Mouse (Mus musculus): ENCODE data around the gene Homer2. TPM values are rescaled to one million over a fixed set of nuclear protein-coding genes. Genes with fewer than 3 reads are reported as not detected.

The Homer2 gene
- polyA plus RNA-seq, 1 experiment, result 0.05 TPM

DNA sequence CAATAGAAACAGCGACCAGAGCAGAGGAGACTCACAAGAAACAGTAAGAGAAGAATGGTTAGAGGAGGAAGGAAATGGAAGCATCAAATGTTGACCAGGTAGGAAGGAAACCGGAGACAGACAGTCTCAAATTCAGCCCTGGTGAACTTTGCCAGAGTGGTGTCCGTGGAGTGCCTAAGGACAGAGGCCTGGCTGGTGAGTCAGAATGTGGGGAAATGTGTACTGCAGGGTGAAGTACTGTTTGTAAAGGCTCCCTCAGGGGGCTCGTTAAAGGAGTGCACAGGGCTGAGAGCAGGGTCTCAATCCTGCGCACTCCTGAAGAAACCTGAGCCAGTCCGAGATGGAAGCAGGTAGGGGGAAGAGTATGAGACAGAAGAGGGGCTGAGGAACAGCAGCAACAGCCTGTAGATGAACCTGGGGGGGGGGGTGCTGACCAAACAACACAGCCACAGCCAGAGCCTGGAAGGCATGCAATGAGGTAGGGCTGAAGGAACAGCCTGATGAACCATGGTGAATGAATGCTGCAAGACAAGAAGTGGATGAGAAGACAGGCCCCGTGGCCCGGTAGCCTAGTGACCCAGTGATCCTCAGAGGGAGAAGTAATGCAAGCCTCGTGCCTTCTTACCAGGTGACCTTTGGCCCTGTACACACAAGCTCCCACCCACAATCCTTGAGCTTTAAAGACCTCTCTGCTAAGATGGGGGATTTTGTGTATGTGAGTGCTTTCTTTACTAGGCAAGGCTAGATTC, 28.1 kb upstream of the Homer2 start:
- TF ChIP-seq USF1 (IDR thresholded peaks at IDR 0.05; ENCODE audit: low read depth) (no peak), MAX (IDR thresholded peaks at IDR 0.05) (no peak), FOSL1 (IDR thresholded peaks at IDR 0.05; ENCODE audit: insufficient read depth, low read length, poor library complexity, severe bottlenecking) (no peak), CTCF (IDR thresholded peaks at IDR 0.05; ENCODE audit: control insufficient read depth, insufficient read depth, insufficient read length) (no peak), MYOG (IDR thresholded peaks at IDR 0.05; ENCODE audit: control insufficient read depth, extremely low read depth, insufficient read length) (no peak), CEBPB (IDR thresholded peaks at IDR 0.05; ENCODE audit: low read depth) (no peak), MYOD1 (IDR thresholded peaks at IDR 0.05; ENCODE audit: control insufficient read depth, insufficient read length, low read depth) (no peak)
- no peaks in the 10 kb centered on the region for H3K36me3 ChIP-seq (ENCODE audit: control insufficient read depth, insufficient read depth)
- no peak overlapping the region for H3ac ChIP-seq (ENCODE audit: control insufficient read depth, insufficient read length, low read depth)

DNA sequence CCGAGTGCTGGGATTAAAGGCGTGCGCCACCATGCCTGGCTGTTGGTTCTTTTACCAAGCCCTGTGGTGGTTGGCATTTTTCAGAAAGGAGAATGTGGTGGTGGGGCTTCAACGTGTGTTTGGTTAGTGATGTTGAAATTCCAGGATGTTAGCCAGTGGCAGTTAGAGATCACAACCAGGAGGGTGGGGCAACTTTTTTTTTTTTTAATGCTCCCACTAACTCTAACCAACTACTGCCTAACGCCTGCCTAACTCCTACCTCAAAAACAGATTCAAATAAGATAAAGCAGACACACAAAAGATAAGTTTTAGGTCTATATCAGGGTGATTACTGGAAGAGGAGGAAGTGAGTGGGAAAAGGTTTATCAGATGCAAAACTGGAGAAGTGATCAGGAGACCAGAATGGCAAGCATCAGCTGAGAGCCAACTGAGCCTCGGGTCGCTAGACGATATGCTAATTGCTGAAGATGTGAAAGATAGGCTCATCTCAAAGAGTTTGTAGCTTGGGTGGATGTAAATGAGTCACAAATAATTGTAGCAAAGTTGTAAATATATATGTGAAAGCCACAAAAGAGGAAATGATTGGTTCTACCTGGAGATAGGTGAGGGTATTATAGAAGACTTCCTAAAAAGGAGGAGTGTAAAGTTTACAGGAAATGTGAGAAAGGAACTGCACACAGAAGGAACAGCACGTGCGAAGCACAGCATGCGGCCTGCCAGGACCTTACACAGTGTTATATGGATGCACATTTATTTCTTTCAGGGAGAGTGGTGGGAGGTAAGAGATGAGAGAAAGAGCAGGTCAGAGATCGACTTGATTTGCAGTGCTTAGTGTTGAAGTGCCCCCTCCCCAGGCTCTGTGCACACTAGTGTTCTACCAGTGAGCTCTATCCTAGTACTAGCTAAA, 25.1 kb upstream of the Homer2 start:
- H3K4me3 ChIP-seq (ENCODE audit: insufficient read depth, poor library complexity, severe bottlenecking), result no peak overlapping the region
- H3K79me2 ChIP-seq (ENCODE audit: control insufficient read depth, insufficient read depth), result no peaks in the 10 kb centered on the region
- H3K79me3 ChIP-seq (ENCODE audit: low read depth), result no peaks in the 10 kb centered on the region
- H3ac ChIP-seq (ENCODE audit: control insufficient read depth, insufficient read length, low read depth), result no peak overlapping the region
- TF ChIP-seq CTCF (IDR thresholded peaks at IDR 0.05; ENCODE audit: control insufficient read depth, insufficient read depth, insufficient read length) (no peak), FOSL1 (IDR thresholded peaks at IDR 0.05; ENCODE audit: insufficient read depth, low read length, poor library complexity, severe bottlenecking) (no peak), MAX (IDR thresholded peaks at IDR 0.05) (no peak), USF1 (IDR thresholded peaks at IDR 0.05; ENCODE audit: low read depth) (no peak), MYOG (IDR thresholded peaks at IDR 0.05; ENCODE audit: control insufficient read depth, extremely low read depth, insufficient read length) (no peak)
- H3K36me3 ChIP-seq (ENCODE audit: control insufficient read depth, insufficient read depth), result no peaks in the 10 kb centered on the region
- peaks cover 4% of the 10 kb centered on the region for H3K27me3 ChIP-seq (ENCODE audit: control insufficient read depth, insufficient read depth, insufficient read length)

More for the DNA sequence above, 28.1 kb upstream of the Homer2 start:
- peaks cover 4% of the 10 kb centered on the region for H3K27me3 ChIP-seq (ENCODE audit: control insufficient read depth, insufficient read depth, insufficient read length)
- no peaks in the 10 kb centered on the region for H3K79me3 ChIP-seq (ENCODE audit: low read depth)
- no peak overlapping the region for H3K4me3 ChIP-seq (ENCODE audit: insufficient read depth, poor library complexity, severe bottlenecking)
- H3K79me2 ChIP-seq (ENCODE audit: control insufficient read depth, insufficient read depth), result no peaks in the 10 kb centered on the region

DNA sequence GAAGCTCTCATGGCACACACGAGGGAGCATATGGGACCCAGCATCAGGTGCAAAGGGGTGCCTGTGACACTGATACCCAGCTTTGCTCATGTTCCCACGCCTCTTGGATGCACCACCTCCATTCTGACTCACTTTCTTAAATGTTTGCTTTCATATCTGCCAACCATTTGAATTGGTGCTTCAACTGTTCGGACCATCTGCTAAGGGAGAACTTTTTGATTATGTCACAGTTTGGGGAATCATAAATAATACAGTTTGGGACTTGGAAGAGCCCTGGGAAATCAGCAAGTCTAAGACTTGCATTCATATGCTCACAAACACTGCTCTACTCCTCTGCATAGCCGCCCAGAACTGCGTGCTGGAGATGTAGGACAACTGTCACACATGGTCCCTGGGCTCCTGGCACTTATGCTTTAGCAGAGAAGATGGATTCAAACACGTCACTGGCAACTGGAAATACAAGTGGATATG, 23.9 kb upstream of the Homer2 start:
- Histone ChIP-seq H3K4me3 (ENCODE audit: insufficient read depth, poor library complexity, severe bottlenecking) (no peak overlapping the region), H3K36me3 (ENCODE audit: control insufficient read depth, insufficient read depth) (no peaks in the 10 kb centered on the region), H3K79me3 (ENCODE audit: low read depth) (no peaks in the 10 kb centered on the region), H3K79me2 (ENCODE audit: control insufficient read depth, insufficient read depth) (no peaks in the 10 kb centered on the region), H3ac (ENCODE audit: control insufficient read depth, insufficient read length, low read depth) (no peak overlapping the region), H3K27me3 (ENCODE audit: control insufficient read depth, insufficient read depth, insufficient read length) (peaks cover 4% of the 10 kb centered on the region)
- TF ChIP-seq CTCF (IDR thresholded peaks at IDR 0.05; ENCODE audit: control insufficient read depth, insufficient read depth, insufficient read length) (no peak), MYOG (IDR thresholded peaks at IDR 0.05; ENCODE audit: control insufficient read depth, extremely low read depth, insufficient read length) (no peak), MAX (IDR thresholded peaks at IDR 0.05) (no peak), CEBPB (IDR thresholded peaks at IDR 0.05; ENCODE audit: low read depth) (no peak), FOSL1 (IDR thresholded peaks at IDR 0.05; ENCODE audit: insufficient read depth, low read length, poor library complexity, severe bottlenecking) (no peak), MYOD1 (IDR thresholded peaks at IDR 0.05; ENCODE audit: control insufficient read depth, insufficient read length, low read depth) (no peak), USF1 (IDR thresholded peaks at IDR 0.05; ENCODE audit: low read depth) (no peak)

DNA sequence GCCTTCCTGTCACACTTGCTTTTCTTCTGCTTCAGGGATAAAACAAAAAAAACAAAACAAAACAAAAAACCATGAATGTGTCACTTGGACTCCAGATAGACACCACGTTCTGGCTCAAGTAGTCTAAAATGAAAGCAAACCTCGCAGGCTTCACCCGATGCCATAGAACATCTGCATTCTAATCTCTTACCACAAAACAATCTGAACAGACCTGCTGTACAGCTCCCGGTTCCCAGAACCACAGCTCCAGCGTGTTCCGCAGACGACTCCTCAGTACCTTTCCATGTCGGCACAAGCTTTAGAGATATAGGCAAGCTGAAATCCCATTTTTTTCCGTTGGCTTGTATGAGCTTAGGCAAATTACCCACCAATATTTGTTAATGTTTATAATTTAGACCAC, 22.5 kb upstream of the Homer2 start:
- TF ChIP-seq CEBPB (IDR thresholded peaks at IDR 0.05; ENCODE audit: low read depth) (no peak), FOSL1 (IDR thresholded peaks at IDR 0.05; ENCODE audit: insufficient read depth, low read length, poor library complexity, severe bottlenecking) (no peak), MYOG (IDR thresholded peaks at IDR 0.05; ENCODE audit: control insufficient read depth, extremely low read depth, insufficient read length) (no peak), CTCF (IDR thresholded peaks at IDR 0.05; ENCODE audit: control insufficient read depth, insufficient read depth, insufficient read length) (no peak), MYOD1 (IDR thresholded peaks at IDR 0.05; ENCODE audit: control insufficient read depth, insufficient read length, low read depth) (no peak), MAX (IDR thresholded peaks at IDR 0.05) (no peak), USF1 (IDR thresholded peaks at IDR 0.05; ENCODE audit: low read depth) (no peak)

DNA sequence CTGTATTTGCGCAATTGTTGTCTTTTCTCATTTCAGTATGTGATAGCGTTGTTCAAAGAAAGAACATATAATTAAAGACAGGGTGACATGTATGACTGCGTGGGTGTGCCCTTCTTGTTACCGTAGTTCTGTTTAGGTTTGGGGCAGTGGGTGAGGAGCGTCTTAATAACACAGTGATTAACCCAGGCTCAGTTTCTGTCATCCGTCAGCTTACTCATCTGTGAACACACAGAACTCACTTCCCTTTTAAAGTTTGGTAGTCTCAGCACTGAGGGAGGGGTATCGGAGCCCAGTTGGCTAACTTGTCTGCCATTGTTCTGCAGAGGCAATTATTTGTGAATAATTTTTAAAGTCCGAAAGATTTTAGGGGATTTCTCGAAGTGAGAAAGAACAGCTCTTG, 20.4 kb upstream of the Homer2 start:
- TF ChIP-seq MYOD1 (IDR thresholded peaks at IDR 0.05; ENCODE audit: control insufficient read depth, insufficient read length, low read depth) (no peak), USF1 (IDR thresholded peaks at IDR 0.05; ENCODE audit: low read depth) (no peak), CTCF (IDR thresholded peaks at IDR 0.05; ENCODE audit: control insufficient read depth, insufficient read depth, insufficient read length) (no peak), MAX (IDR thresholded peaks at IDR 0.05) (no peak), CEBPB (IDR thresholded peaks at IDR 0.05; ENCODE audit: low read depth) (no peak), FOSL1 (IDR thresholded peaks at IDR 0.05; ENCODE audit: insufficient read depth, low read length, poor library complexity, severe bottlenecking) (no peak)
- Histone ChIP-seq H3K79me3 (ENCODE audit: low read depth) (no peaks in the 10 kb centered on the region), H3K36me3 (ENCODE audit: control insufficient read depth, insufficient read depth) (no peaks in the 10 kb centered on the region), H3K27me3 (ENCODE audit: control insufficient read depth, insufficient read depth, insufficient read length) (peaks cover 3% of the 10 kb centered on the region), H3ac (ENCODE audit: control insufficient read depth, insufficient read length, low read depth) (no peak overlapping the region), H3K4me3 (ENCODE audit: insufficient read depth, poor library complexity, severe bottlenecking) (no peak overlapping the region), H3K79me2 (ENCODE audit: control insufficient read depth, insufficient read depth) (no peaks in the 10 kb centered on the region)

More for the DNA sequence above, 22.5 kb upstream of the Homer2 start:
- H3ac ChIP-seq (ENCODE audit: control insufficient read depth, insufficient read length, low read depth), result no peak overlapping the region
- no peak overlapping the region for H3K4me3 ChIP-seq (ENCODE audit: insufficient read depth, poor library complexity, severe bottlenecking)
- no peaks in the 10 kb centered on the region for H3K79me2 ChIP-seq (ENCODE audit: control insufficient read depth, insufficient read depth)
- no peaks in the 10 kb centered on the region for H3K79me3 ChIP-seq (ENCODE audit: low read depth)
- H3K36me3 ChIP-seq (ENCODE audit: control insufficient read depth, insufficient read depth), result no peaks in the 10 kb centered on the region
- H3K27me3 ChIP-seq (ENCODE audit: control insufficient read depth, insufficient read depth, insufficient read length), result peaks cover 4% of the 10 kb centered on the region
